Mouse (Mus musculus) CH12.LX (cell line): Measurements from ENCODE around the gene Car2. TPM values are rescaled to one million over a fixed set of nuclear protein-coding genes. Genes with fewer than 3 reads are reported as not detected.

Experiments
- DNase-seq: peaks from one replicate; pipeline ENCODE4 v3.0.0-alpha.2; 2013; ENCODE audit errors: extremely low read depth
- H3K27ac ChIP-seq: 2 replicates; pipeline ENCODE4 v1.5.1; 2012; ENCODE audit warnings: low read depth, mild to moderate bottlenecking, control low read depth, moderate library complexity; ENCODE audit not compliant: insufficient read depth
- H3K27me3 ChIP-seq: replicated peaks from 2 replicates; pipeline ENCODE3; 2012; ENCODE audit warnings: inconsistent platforms
- H3K36me3 ChIP-seq, 2 experiments: replicated peaks in 1 of 2; 2 replicates each; pipeline versions ENCODE3 to v1.6.1; 2012; ENCODE audit warnings: inconsistent platforms in 1 of 2, low read length in 1 of 2, mild to moderate bottlenecking in 1 of 2, mixed read lengths in 1 of 2, moderate library complexity in 1 of 2; ENCODE audit not compliant: control insufficient read depth in 1 of 2, insufficient read depth in 1 of 2
- H3K4me1 ChIP-seq, 2 experiments: 2 replicates each; pipeline ENCODE4 v1.6.1; 2012; ENCODE audit warnings: inconsistent platforms in 1 of 2, moderate library complexity in 1 of 2; ENCODE audit not compliant: insufficient read depth in 2 of 2, control insufficient read depth in 1 of 2
- H3K4me2 ChIP-seq: 2 replicates; pipeline ENCODE4 v1.6.1; 2012; ENCODE audit warnings: low read depth, mild to moderate bottlenecking, control low read depth; ENCODE audit not compliant: poor library complexity, insufficient read depth, severe bottlenecking
- H3K4me3 ChIP-seq, 3 experiments: fragments of 150-350 bp in 1 of 3; sonication (generic) in 1 of 3; replicated peaks in 1 of 3; 2 replicates each; pipeline versions ENCODE3 to v1.5.1; 2011 to 2012; ENCODE audit warnings: low read depth in 2 of 3, low read length in 2 of 3, mild to moderate bottlenecking in 2 of 3, moderate library complexity in 2 of 3, control low read depth in 1 of 3, improper control_type of control experiment in 1 of 3, inconsistent platforms in 1 of 3, mixed read lengths in 1 of 3; ENCODE audit not compliant: poor library complexity in 1 of 3
- H3K79me2 ChIP-seq: replicated peaks from 2 replicates; pipeline ENCODE4 v1.6.1; 2012; ENCODE audit warnings: mild to moderate bottlenecking, moderate library complexity; ENCODE audit not compliant: control insufficient read depth, poor library complexity, insufficient read depth, severe bottlenecking; ENCODE audit errors: extremely low read depth
- H3K9ac ChIP-seq: 2 replicates; pipeline ENCODE4 v1.6.1; 2012; ENCODE audit warnings: low read depth, mild to moderate bottlenecking, control low read depth, moderate library complexity; ENCODE audit not compliant: insufficient read depth
- H3K9me3 ChIP-seq: replicated peaks from 2 replicates; pipeline ENCODE3; 2012; ENCODE audit warnings: low read length, inconsistent platforms, mixed read lengths
- BHLHE40 ChIP-seq: IDR thresholded peaks from 2 replicates; pipeline ENCODE4 v1.6.1; 2011; ENCODE audit warnings: mild to moderate bottlenecking, low read depth, low read length, improper control_type of control experiment
- CHD1 ChIP-seq: IDR thresholded peaks from 2 replicates; pipeline ENCODE4 v1.6.1; 2012; ENCODE audit warnings: low read depth, low read length, improper control_type of control experiment, inconsistent platforms
- CTCF ChIP-seq, 2 experiments: IDR thresholded peaks in 1 of 2; conservative IDR thresholded peaks in 1 of 2; 2 replicates each; pipeline ENCODE4 v1.5.1; 2011 to 2012; ENCODE audit warnings: low read depth in 2 of 2, low read length in 2 of 2, improper control_type of control experiment in 1 of 2, inconsistent platforms in 1 of 2, mild to moderate bottlenecking in 1 of 2, moderate library complexity in 1 of 2
- EP300 ChIP-seq: IDR thresholded peaks from 2 replicates; pipeline ENCODE4 v1.6.1; 2011; ENCODE audit warnings: low read length, improper control_type of control experiment
- ETS1 ChIP-seq: conservative IDR thresholded peaks from 2 replicates; pipeline ENCODE4 v1.6.1; 2012; ENCODE audit warnings: low read depth, mild to moderate bottlenecking, inconsistent platforms, low read length, improper control_type of control experiment, moderate library complexity
- HCFC1 ChIP-seq: IDR thresholded peaks from 2 replicates; pipeline ENCODE4 v1.6.1; 2012; ENCODE audit warnings: low read depth, mild to moderate bottlenecking, inconsistent platforms, low read length, improper control_type of control experiment
- IRF4 ChIP-seq: IDR thresholded peaks from 2 replicates; pipeline ENCODE4 v1.6.1; 2014; ENCODE audit warnings: low read depth, mild to moderate bottlenecking, inconsistent platforms, low read length, improper control_type of control experiment
- JUN ChIP-seq: IDR thresholded peaks from 2 replicates; pipeline ENCODE4 v1.6.1; 2011; ENCODE audit warnings: low read depth, mild to moderate bottlenecking, low read length, improper control_type of control experiment, moderate library complexity; ENCODE audit not compliant: insufficient read depth
- JUND ChIP-seq: conservative IDR thresholded peaks from 2 replicates; pipeline ENCODE4 v1.6.1; 2011; ENCODE audit warnings: low read depth, low read length, improper control_type of control experiment
- KAT2A ChIP-seq: IDR thresholded peaks from 2 replicates; pipeline ENCODE4 v1.6.1; 2012; ENCODE audit warnings: low read length, improper control_type of control experiment, inconsistent platforms; ENCODE audit not compliant: insufficient replicate concordance
- MAFK ChIP-seq: IDR thresholded peaks from 2 replicates; pipeline ENCODE4 v1.6.1; 2011; ENCODE audit warnings: low read length, improper control_type of control experiment; ENCODE audit not compliant: insufficient replicate concordance
- MAX ChIP-seq: IDR thresholded peaks from 2 replicates; pipeline ENCODE4 v1.6.1; 2011; ENCODE audit warnings: low read length, improper control_type of control experiment
- MAZ ChIP-seq: IDR thresholded peaks from 2 replicates; pipeline ENCODE4 v1.6.1; 2012; ENCODE audit warnings: low read depth, mild to moderate bottlenecking, inconsistent platforms, low read length, improper control_type of control experiment, moderate library complexity
- MEF2A ChIP-seq: IDR thresholded peaks from 2 replicates; pipeline ENCODE4 v1.6.1; 2014; ENCODE audit warnings: low read depth, mild to moderate bottlenecking, inconsistent platforms, low read length, improper control_type of control experiment, borderline replicate concordance
- MXI1 ChIP-seq: IDR thresholded peaks from 2 replicates; pipeline ENCODE4 v1.6.1; 2011; ENCODE audit warnings: mild to moderate bottlenecking, low read depth, low read length, improper control_type of control experiment
- POLR2A ChIP-seq: IDR thresholded peaks from 2 replicates; pipeline ENCODE4 v1.6.1; 2011; ENCODE audit warnings: low read depth, mild to moderate bottlenecking, improper control_type of control experiment, low read length
- POLR2AphosphoS2 ChIP-seq: IDR thresholded peaks from 2 replicates; pipeline ENCODE4 v1.6.1; 2011; ENCODE audit warnings: low read depth, low read length, improper control_type of control experiment
- RAD21 ChIP-seq: IDR thresholded peaks from 2 replicates; pipeline ENCODE4 v1.6.1; 2011; ENCODE audit warnings: low read depth, mild to moderate bottlenecking, low read length, improper control_type of control experiment, moderate library complexity
- RCOR1 ChIP-seq: conservative IDR thresholded peaks from 2 replicates; pipeline ENCODE4 v1.6.1; 2012; ENCODE audit warnings: low read depth, mild to moderate bottlenecking, inconsistent platforms, low read length, improper control_type of control experiment
- SMC3 ChIP-seq: IDR thresholded peaks from 2 replicates; pipeline ENCODE4 v1.6.1; 2011; ENCODE audit warnings: low read depth, low read length, improper control_type of control experiment
- TBP ChIP-seq: conservative IDR thresholded peaks from 2 replicates; pipeline ENCODE4 v1.6.1; 2011; ENCODE audit warnings: low read depth, low read length, improper control_type of control experiment
- TCF12 ChIP-seq: IDR thresholded peaks from 2 replicates; pipeline ENCODE4 v1.6.1; 2014; ENCODE audit warnings: low read depth, mild to moderate bottlenecking, inconsistent platforms, low read length, improper control_type of control experiment
- UBTF ChIP-seq: IDR thresholded peaks from 2 replicates; pipeline ENCODE4 v1.6.1; 2012; ENCODE audit warnings: low read depth, mild to moderate bottlenecking, inconsistent platforms, low read length, improper control_type of control experiment, moderate library complexity
- USF1 ChIP-seq: IDR thresholded peaks from 2 replicates; pipeline ENCODE4 v1.6.1; 2014; ENCODE audit warnings: low read depth, mild to moderate bottlenecking, inconsistent platforms, low read length, improper control_type of control experiment
- USF2 ChIP-seq: conservative IDR thresholded peaks from 2 replicates; pipeline ENCODE4 v1.6.1; 2011; ENCODE audit warnings: low read depth, low read length, improper control_type of control experiment
- ZC3H11A ChIP-seq: IDR thresholded peaks from 2 replicates; pipeline ENCODE4 v1.6.1; 2012; ENCODE audit warnings: low read depth, mild to moderate bottlenecking, inconsistent platforms, low read length, improper control_type of control experiment
- ZKSCAN1 ChIP-seq: IDR thresholded peaks from 2 replicates; pipeline ENCODE4 v1.6.1; 2012; ENCODE audit warnings: low read depth, inconsistent platforms, low read length, improper control_type of control experiment, borderline replicate concordance
- ZMIZ1 ChIP-seq: IDR thresholded peaks from 2 replicates; pipeline ENCODE4 v1.6.1; 2012; ENCODE audit warnings: low read depth, mild to moderate bottlenecking, inconsistent platforms, low read length, improper control_type of control experiment
- ZNF384 ChIP-seq: IDR thresholded peaks from 2 replicates; pipeline ENCODE4 v1.6.1; 2012; ENCODE audit warnings: low read depth, low read length, improper control_type of control experiment, inconsistent platforms
- dilution Hi-C: fragments of 300-500 bp; cut with MboI; formaldehyde crosslinking; loops from 2 replicates; pipeline ENCODE4 v1.14.3; 2020; ENCODE audit warnings: low sequenced_read_pairs; ENCODE audit not compliant: extremely low pct_unique_long_range_greater_than_20kb, extremely low pct_ligation_motif_present
- in situ Hi-C: fragments of 300-500 bp; cut with MboI; formaldehyde crosslinking; loops from 3 replicates; pipeline ENCODE4 v1.14.3; 2019; ENCODE audit warnings: low sequenced_read_pairs, low pct_ligation_motif_present, low pct_unique_long_range_greater_than_20kb, mixed read lengths
- polyA plus RNA-seq: library from polyadenylated mRNA; unstranded; fragments of >175 nt; gene quantifications from 2 replicates; pipeline ENCODE4 v1.2.1, GENCODE M21; 2012; ENCODE audit warnings: low read depth; ENCODE audit not compliant: insufficient read length
- total RNA-seq, 2 experiments: library from RNA; depleted of rRNA; stranded (reverse); fragments of 300-350 nt in 1 of 2; fragments of >200 nt in 1 of 2; gene quantifications; 2 replicates each; pipeline ENCODE4 v1.2.3; 2012 to 2014

Gene Car2
- total and polyA plus RNA-seq, 3 experiments: 0.16 TPM; not detected in 2

- dilution Hi-C loops: no loop called here
- in situ Hi-C loops: loop anchor here (25.0 kb wide), 1 partner anchor 182 kb away; no protein-coding TSS in a partner anchor
- no peaks in the 10 kb centered on the region for H3K27me3 ChIP-seq
- H3K36me3 ChIP-seq: no peaks in the 10 kb centered on the region
- no peak overlapping the region for H3K27ac ChIP-seq
- H3K4me1 ChIP-seq: peaks cover 13 to 41% of the 10 kb centered on the region in 2 experiments
- DNase-seq: peak; percentile 90
- H3K4me3 ChIP-seq: no peak overlapping the region
- no peaks in the 10 kb centered on the region for H3K9me3 ChIP-seq
- peak overlapping the region; percentile 50; the same call in 1 of the 2 replicates for H3K4me2 ChIP-seq
- H3K9ac ChIP-seq: no peak overlapping the region
- TF ChIP-seq JUND (no peak), USF1 (no peak), ETS1 (peak; percentile 62), RAD21 (no peak), IRF4 (peak; percentile 61; the same call in 1 of the 2 replicates), POLR2AphosphoS2 (no peak), ZKSCAN1 (no peak), KAT2A (no peak), CTCF (conservative IDR thresholded peaks at IDR 0.05 in 1 of 2, IDR thresholded peaks at IDR 0.05 in 1 of 2; ENCODE audit: low read depth in 2 of 2, low read length in 2 of 2) (no peak), CHD1 (no peak), MEF2A (peak; percentile 77), USF2 (no peak), MXI1 (no peak), JUN (no peak), ZNF384 (no peak), ZMIZ1 (no peak), SMC3 (no peak; the same call in 1 of the 2 replicates), BHLHE40 (no peak), UBTF (no peak), ZC3H11A (no peak), MAZ (no peak), MAX (no peak), POLR2A (no peak), MAFK (no peak), TCF12 (peak; percentile 17; the same call in 1 of the 2 replicates), EP300 (peak; percentile 88), RCOR1 (no peak), TBP (no peak), HCFC1 (no peak)
- TF ChIP-seq, all 38 proteins: peak for 5
- no peaks in the 10 kb centered on the region for H3K79me2 ChIP-seq
These were observed 5.8 kb upstream of the Car2 start for GRCm38 (mm10) chr3:14880277-14880676.
